ENCODE assay signal across 26 mouse cellular contexts in genomic region chr11:120962909-120963308, GRCm38 (mm10). TPM values are rescaled to one million over a fixed set of nuclear protein-coding genes. Genes with fewer than 3 reads are reported as not detected.
DNase-seq lines count a peak whose midpoint lies in the region; ATAC-seq and TF ChIP-seq lines count a peak whose summit lies in the region.
"Had no signal": no experiment of that assay in that cellular context is flagged by ENCODE, and none has a peak within 500 bp of the region (broad histone marks: within the 10 kb centered on the region; RNA-seq: fewer than 3 reads in every experiment).

No protein-coding gene starts in this region.

- peaks cover 100% of the 10 kb centered on the region for H3K36me3 ChIP-seq in liver, embryonic 12.5 days
- peaks cover 70% of the 10 kb centered on the region for H3K36me3 ChIP-seq in liver, embryonic 11.5 days (ENCODE audit: control insufficient read depth, insufficient read depth, low read length)
- peaks cover 52% of the 10 kb centered on the region for H3K36me3 ChIP-seq in myocyte (ENCODE audit: control insufficient read depth, insufficient read depth)

- H3K9me3 ChIP-seq in liver, embryonic 12.5 days (replicated peaks), result no peaks in the 10 kb centered on the region
- H3K9me3 ChIP-seq in liver, embryonic 11.5 days (ENCODE audit: control insufficient read depth, low read length), result no peaks in the 10 kb centered on the region
- H3K9me3 ChIP-seq: forebrain, embryonic 10.5 days; forebrain, embryonic 13.5 days; heart, embryonic 15.5 days; hindbrain, embryonic 10.5 days; hindbrain, embryonic 13.5 days; intestine, embryonic 15.5 days had no signal

- TF ChIP-seq CTCF in gastrocnemius, adult 2 months (IDR thresholded peaks at IDR 0.05), result no peak

- no peak overlapping the region for H3K4me2 ChIP-seq in liver, embryonic 12.5 days
- H3K4me2 ChIP-seq in liver, embryonic 11.5 days, result no peak overlapping the region
- H3K4me2 ChIP-seq in myocyte (ENCODE audit: low read depth), result no peak overlapping the region
- H3K4me2 ChIP-seq: forebrain, embryonic 13.5 days; heart, embryonic 11.5 days; heart, embryonic 15.5 days; hindbrain, embryonic 13.5 days; intestine, embryonic 15.5 days had no signal

- H3K4me1 ChIP-seq in liver, embryonic 12.5 days, result peaks cover 32% of the 10 kb centered on the region
- H3K4me1 ChIP-seq in liver, embryonic 11.5 days (replicated peaks; ENCODE audit: control insufficient read depth, insufficient read depth, low read length), result peaks cover 13% of the 10 kb centered on the region

- H3K27me3 ChIP-seq in liver, embryonic 12.5 days (replicated peaks), result no peaks in the 10 kb centered on the region
- no peaks in the 10 kb centered on the region for H3K27me3 ChIP-seq in liver, embryonic 11.5 days (replicated peaks; ENCODE audit: control insufficient read depth, insufficient read depth, low read length)
- H3K27me3 ChIP-seq in myocyte (ENCODE audit: control insufficient read depth, insufficient read depth, insufficient read length), result no peaks in the 10 kb centered on the region
- H3K27me3 ChIP-seq: forebrain, embryonic 13.5 days; heart, embryonic 15.5 days; hindbrain, embryonic 13.5 days; intestine, embryonic 15.5 days; Patski had no signal

- no peak overlapping the region for H3ac ChIP-seq in myocyte (ENCODE audit: control insufficient read depth, insufficient read length)

- H3K9ac ChIP-seq in liver, embryonic 12.5 days, result no peak overlapping the region
- H3K9ac ChIP-seq in liver, embryonic 11.5 days (ENCODE audit: low read depth, low read length), result no peak overlapping the region
- H3K9ac ChIP-seq: forebrain, embryonic 13.5 days; heart, embryonic 15.5 days; hindbrain, embryonic 13.5 days; intestine, embryonic 15.5 days had no signal

- no peaks in the 10 kb centered on the region for H3K79me2 ChIP-seq in myocyte (ENCODE audit: control insufficient read depth, insufficient read depth)

- TF ChIP-seq POLR2A in myocyte (IDR thresholded peaks at IDR 0.05; ENCODE audit: insufficient read length, low read depth), result no peak

- 84% methylated on average over 7 of the region's 7 CpGs for WGBS in liver, embryonic 12.5 days (ENCODE audit: insufficient replicate concordance)
- 92% methylated on average over 7 of the region's 7 CpGs for WGBS in liver, embryonic 11.5 days

- intact Hi-C loops in gastrocnemius, adult 2 months (cut with DNase I), result no loop called here

- H3K4me3 ChIP-seq in gastrocnemius, adult 2 months, result no peak overlapping the region
- H3K4me3 ChIP-seq in liver, embryonic 12.5 days, result no peak overlapping the region
- no peak overlapping the region for H3K4me3 ChIP-seq in liver, embryonic 11.5 days (ENCODE audit: low read depth, low read length)
- H3K4me3 ChIP-seq in myocyte, result no peak overlapping the region
- H3K4me3 ChIP-seq: forebrain, embryonic 10.5 days; forebrain, embryonic 13.5 days; heart, embryonic 15.5 days; hindbrain, embryonic 10.5 days; hindbrain, embryonic 13.5 days; intestine, embryonic 15.5 days had no signal

- peak; percentile 79 for DNase-seq in gastrocnemius, adult 2 months
- no peak for DNase-seq in gastrocnemius, postnatal 10 days
- no peak for DNase-seq in liver, embryonic 11.5 days (ENCODE audit: low spot score)
- DNase-seq in right cerebral cortex, postnatal 36 days (ENCODE audit: low spot score in 2 of 2), result no peak
- no peak for DNase-seq in adrenal gland, adult 8-10 months
- DNase-seq: adrenal gland, postnatal 14 days; B cell, adult 2 months; cerebellum, adult 11 months; cerebellum, adult 2 months; cerebellum, adult 9-11 months; cerebellum, postnatal 25 days; heart, postnatal 10 days; heart, postnatal 36 days; kidney, adult 11 months had no signal

- H3K27ac ChIP-seq in gastrocnemius, adult 2 months, result peak overlapping the region; percentile 72
- H3K27ac ChIP-seq in liver, embryonic 12.5 days, result peak overlapping the region; percentile 21; the same call in 1 of the 2 replicates
- no peak overlapping the region for H3K27ac ChIP-seq in liver, embryonic 11.5 days (ENCODE audit: low read depth, low read length)
- H3K27ac ChIP-seq: forebrain, embryonic 10.5 days; forebrain, embryonic 13.5 days; hindbrain, embryonic 10.5 days; hindbrain, embryonic 13.5 days; intestine, embryonic 15.5 days had no signal

- no peak for ATAC-seq in liver, embryonic 12.5 days
- no peak for ATAC-seq in liver, embryonic 11.5 days (replicated peaks; ENCODE audit: low FRiP score)
- ATAC-seq: forebrain, embryonic 13.5 days; forebrain, embryonic 16.5 days; hindbrain, embryonic 16.5 days; intestine, embryonic 15.5 days; Patski had no signal

TF ChIP-seq in myocyte, 11 proteins besides CTCF, POLR2A, EP300 and RAD21:
- TF ChIP-seq MAX (IDR thresholded peaks at IDR 0.05; ENCODE audit: low read depth), result no peak
- TF ChIP-seq SRF (IDR thresholded peaks at IDR 0.05; ENCODE audit: control insufficient read depth, insufficient read length, low read depth), result no peak
- TF ChIP-seq MYOD1 (IDR thresholded peaks at IDR 0.05; ENCODE audit: control insufficient read depth in 1 of 3, insufficient read length in 2 of 3, low read depth in 2 of 3), result no peak
- TF ChIP-seq REST (IDR thresholded peaks at IDR 0.05; ENCODE audit: insufficient read depth, insufficient read length), result no peak
- TF ChIP-seq USF1 (IDR thresholded peaks at IDR 0.05; ENCODE audit: low read depth), result no peak
- no peak for TF ChIP-seq MYOG (IDR thresholded peaks at IDR 0.05; ENCODE audit: control insufficient read depth in 1 of 3, insufficient read depth in 1 of 3, insufficient read length in 2 of 3, low read depth in 2 of 3)
- TF ChIP-seq POLR2AphosphoS2 (IDR thresholded peaks at IDR 0.05; ENCODE audit: insufficient read length, low read depth), result peak; percentile 15
- TF ChIP-seq TCF3 (IDR thresholded peaks at IDR 0.05; ENCODE audit: insufficient read length, low read depth), result no peak
TF ChIP-seq in myocyte: peak in this region for 1.

RNA-seq across cellular contexts. Expression of gene Slc16a3, which starts 14.6 kb away (rescaled TPM):
- 100 to 1,000 TPM; 295 to 479 TPM for total RNA-seq in gastrocnemius, adult 2 months (2021)
- 100 to 1,000 TPM; 193 to 232 TPM for total RNA-seq in gastrocnemius, postnatal 10 days (2021)
- 166 and 170 TPM in 2 replicates for polyA plus RNA-seq in liver, embryonic 12.5 days (2016; fragmentation: Nextera tagmentation; extraction: Ambion mirVana)
- 257 and 272 TPM in 2 replicates for polyA plus RNA-seq in liver, embryonic 11.5 days (2014; fragmentation: Nextera tagmentation; extraction: Ambion mirVana)
- polyA plus RNA-seq in myocyte (2012; fragmentation: generic; extraction: Trizol), result 9.7 TPM
- 1 to 10 TPM in 3 of 4 experiments, under 1 TPM in 1; 0.55 to 1.7 (median 1.5) TPM for total RNA-seq in adrenal gland, adult 8-10 months (2022)

RNA-seq across cellular contexts. Expression of gene Csnk1d, which starts 28.2 kb away (rescaled TPM):
- total RNA-seq in gastrocnemius, adult 2 months (2021), result 10 to 100 TPM; 50.0 to 53.7 TPM
- total RNA-seq in gastrocnemius, postnatal 10 days (2021), result 10 to 100 TPM; 67.8 to 77.3 TPM
- polyA plus RNA-seq in liver, embryonic 12.5 days (2016; fragmentation: Nextera tagmentation; extraction: Ambion mirVana), result 58.4 and 61.1 TPM in 2 replicates
- 62.2 and 66.5 TPM in 2 replicates for polyA plus RNA-seq in liver, embryonic 11.5 days (2014; fragmentation: Nextera tagmentation; extraction: Ambion mirVana)
- polyA plus RNA-seq in myocyte (2012; fragmentation: generic; extraction: Trizol), result 79.5 TPM
- total RNA-seq in adrenal gland, adult 8-10 months (2022), result 100 to 1,000 TPM; 117 to 145 (median 136) TPM

RNA-seq across cellular contexts. Expression of gene Ccdc57, which starts 30.2 kb away (rescaled TPM):
- total RNA-seq in gastrocnemius, adult 2 months (2021), result 1 to 10 TPM; 3.4 to 3.6 TPM
- 1 to 10 TPM; 2.5 to 4.8 TPM for total RNA-seq in gastrocnemius, postnatal 10 days (2021)
- polyA plus RNA-seq in liver, embryonic 12.5 days (2016; fragmentation: Nextera tagmentation; extraction: Ambion mirVana), result 2.9 and 3.2 TPM in 2 replicates
- polyA plus RNA-seq in liver, embryonic 11.5 days (2014; fragmentation: Nextera tagmentation; extraction: Ambion mirVana), result 4.2 and 4.7 TPM in 2 replicates
- 1.8 TPM for polyA plus RNA-seq in myocyte (2012; fragmentation: generic; extraction: Trizol)
- total RNA-seq in adrenal gland, adult 8-10 months (2022), result 10 to 100 TPM in 3 of 4 experiments, 1 to 10 TPM in 1; 9.9 to 24.5 (median 15.1) TPM

Comparison
In these comparisons a context has a peak if more than half of its experiments do, and no peak if none do; other contexts are left out.
1. RNA of gene Slc16a3, which starts 14.6 kb away (total RNA-seq): 295 to 479 TPM in gastrocnemius, adult 2 months and 193 to 232 TPM in gastrocnemius, postnatal 10 days; 0.55 to 1.7 TPM in adrenal gland, adult 8-10 months; every median in the first group is over 10 times any median in the second.